Mouse (Mus musculus): ENCODE data around the gene Nrcam. TPM values are rescaled to one million over a fixed set of nuclear protein-coding genes. Genes with fewer than 3 reads are reported as not detected.

Gene Nrcam
- polyA plus RNA-seq, 1 experiment from 2014 or later: 87.6 TPM

- Histone ChIP-seq H3K27ac (ENCODE audit: low read depth, low read length) (no peak overlapping the region), H3K27me3 (replicated peaks; ENCODE audit: control insufficient read depth, insufficient read depth, low read length) (no peaks in the 10 kb centered on the region), H3K36me3 (ENCODE audit: control insufficient read depth, insufficient read depth, low read length) (no peaks in the 10 kb centered on the region), H3K4me2 (ENCODE audit: low read length) (no peak overlapping the region), H3K4me3 (ENCODE audit: low read depth, low read length) (no peak overlapping the region), H3K4me1 (ENCODE audit: control insufficient read depth, insufficient read depth, low read length) (peaks cover 20% of the 10 kb centered on the region), H3K9me3 (replicated peaks; ENCODE audit: control insufficient read depth, low read length) (no peaks in the 10 kb centered on the region), H3K9ac (ENCODE audit: low read length) (no peak overlapping the region)
- ATAC-seq (no peak), DNase-seq (ENCODE audit: low spot score) (no peak)
- WGBS: 83% methylated on average over 4 of the region's 4 CpGs
Observed at GRCm38 (mm10) chr12:44503737-44504136, 175.1 kb downstream of the Nrcam start.

- WGBS: 76% methylated on average over 3 of the region's 3 CpGs
- no peak for ATAC-seq
Observed at GRCm38 (mm10) chr12:44508635-44509034, 179.9 kb downstream of the Nrcam start.

DNA sequence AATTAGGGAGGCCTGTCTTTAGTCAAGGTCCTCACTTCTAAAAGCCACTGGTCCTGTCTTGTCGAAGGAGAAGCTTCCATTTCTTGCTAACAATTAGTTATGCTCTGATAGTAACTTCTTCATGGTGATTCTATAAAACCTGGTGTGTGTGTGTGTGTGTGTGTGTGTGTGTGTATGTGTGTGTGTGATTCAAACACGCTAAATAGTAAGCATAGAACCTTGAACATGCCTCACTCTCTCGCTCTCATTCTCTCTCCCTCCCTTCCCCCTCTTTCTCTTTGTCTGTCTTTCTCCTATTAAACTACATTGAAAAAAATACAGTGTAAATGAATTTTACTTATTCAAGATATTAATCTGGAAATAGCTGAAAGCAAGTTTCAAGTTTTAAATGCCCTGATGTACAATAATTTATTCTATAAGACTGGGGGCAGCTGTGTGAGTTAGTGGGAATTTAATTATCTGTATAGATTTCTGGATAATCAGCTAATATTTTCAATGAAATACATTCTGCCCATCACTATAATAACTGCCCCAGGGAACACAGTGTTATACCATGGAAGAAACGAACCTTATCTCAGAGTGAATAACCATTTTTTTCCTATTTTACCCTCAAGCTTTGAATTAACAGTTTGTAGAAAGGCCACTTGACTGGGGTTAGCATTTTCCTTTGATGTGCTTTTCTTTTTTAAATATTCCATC is 180.9 kb downstream of the Nrcam start:
- H3K36me3 ChIP-seq (ENCODE audit: control insufficient read depth, insufficient read depth, low read length): no peaks in the 10 kb centered on the region
- ATAC-seq (no peak), DNase-seq (ENCODE audit: low spot score) (no peak)
- H3K4me2 ChIP-seq (ENCODE audit: low read length): no peak overlapping the region
- no peaks in the 10 kb centered on the region for H3K9me3 ChIP-seq (replicated peaks; ENCODE audit: control insufficient read depth, low read length)
- H3K4me3 ChIP-seq (ENCODE audit: low read depth, low read length): no peak overlapping the region
- H3K27ac ChIP-seq (ENCODE audit: low read depth, low read length): no peak overlapping the region
- 0 out of 2 replicates have a peak, but pooled peaks cover 3% of the 10 kb centered on the region for H3K4me1 ChIP-seq (ENCODE audit: control insufficient read depth, insufficient read depth, low read length)
- no peaks in the 10 kb centered on the region for H3K27me3 ChIP-seq (replicated peaks; ENCODE audit: control insufficient read depth, insufficient read depth, low read length)
- 71% methylated on average over 4 of the region's 4 CpGs for WGBS
- no peak overlapping the region for H3K9ac ChIP-seq (ENCODE audit: low read length)

More at GRCm38 (mm10) chr12:44508635-44509034, 179.9 kb downstream of the Nrcam start:
- DNase-seq (ENCODE audit: low spot score): no peak
- H3K27me3 ChIP-seq (replicated peaks; ENCODE audit: control insufficient read depth, insufficient read depth, low read length): no peaks in the 10 kb centered on the region
- no peak overlapping the region for H3K9ac ChIP-seq (ENCODE audit: low read length)
- H3K4me2 ChIP-seq (ENCODE audit: low read length): no peak overlapping the region
- H3K27ac ChIP-seq (ENCODE audit: low read depth, low read length): no peak overlapping the region
- no peaks in the 10 kb centered on the region for H3K36me3 ChIP-seq (ENCODE audit: control insufficient read depth, insufficient read depth, low read length)
- H3K9me3 ChIP-seq (replicated peaks; ENCODE audit: control insufficient read depth, low read length): no peaks in the 10 kb centered on the region
- H3K4me3 ChIP-seq (ENCODE audit: low read depth, low read length): no peak overlapping the region
- 0 out of 2 replicates have a peak, but pooled peaks cover 3% of the 10 kb centered on the region for H3K4me1 ChIP-seq (ENCODE audit: control insufficient read depth, insufficient read depth, low read length)

- H3K36me3 ChIP-seq (ENCODE audit: control insufficient read depth, insufficient read depth, low read length): no peaks in the 10 kb centered on the region
- peak; percentile 68 for ATAC-seq
- 41% methylated on average over 4 of the region's 4 CpGs for WGBS
- DNase-seq (ENCODE audit: low spot score): peak; percentile 61
- H3K4me3 ChIP-seq (ENCODE audit: low read depth, low read length): no peak overlapping the region
- no peak overlapping the region for H3K9ac ChIP-seq (ENCODE audit: low read length)
- no peak overlapping the region for H3K4me2 ChIP-seq (ENCODE audit: low read length)
- H3K27me3 ChIP-seq (replicated peaks; ENCODE audit: control insufficient read depth, insufficient read depth, low read length): 0 out of 2 replicates have a peak, but pooled peaks cover 2% of the 10 kb centered on the region
- H3K27ac ChIP-seq (ENCODE audit: low read depth, low read length): no peak overlapping the region
- H3K4me1 ChIP-seq (ENCODE audit: control insufficient read depth, insufficient read depth, low read length): peaks cover 3% of the 10 kb centered on the region; the same call in 1 of the 2 replicates
- H3K9me3 ChIP-seq (replicated peaks; ENCODE audit: control insufficient read depth, low read length): no peaks in the 10 kb centered on the region
Observed at GRCm38 (mm10) chr12:44515066-44515465, 186.4 kb downstream of the Nrcam start.

- 0 out of 2 replicates have a peak, but pooled peaks cover 2% of the 10 kb centered on the region for H3K27me3 ChIP-seq (replicated peaks; ENCODE audit: control insufficient read depth, insufficient read depth, low read length)
- H3K27ac ChIP-seq (ENCODE audit: low read depth, low read length): no peak overlapping the region
- no peak overlapping the region for H3K4me3 ChIP-seq (ENCODE audit: low read depth, low read length)
- no peak overlapping the region for H3K9ac ChIP-seq (ENCODE audit: low read length)
- peaks cover 3% of the 10 kb centered on the region; the same call in 1 of the 2 replicates for H3K4me1 ChIP-seq (ENCODE audit: control insufficient read depth, insufficient read depth, low read length)
- 6% methylated on average over 7 of the region's 7 CpGs for WGBS
- no peak overlapping the region for H3K4me2 ChIP-seq (ENCODE audit: low read length)
- no peaks in the 10 kb centered on the region for H3K9me3 ChIP-seq (replicated peaks; ENCODE audit: control insufficient read depth, low read length)
- H3K36me3 ChIP-seq (ENCODE audit: control insufficient read depth, insufficient read depth, low read length): no peaks in the 10 kb centered on the region
- ATAC-seq (peak; percentile 62; the same call in 1 of the 2 replicates), DNase-seq (ENCODE audit: low spot score) (no peak)
Observed at GRCm38 (mm10) chr12:44519440-44520141, 190.9 kb downstream of the Nrcam start.

- Histone ChIP-seq H3K9ac (ENCODE audit: low read length) (no peak overlapping the region), H3K27me3 (replicated peaks; ENCODE audit: control insufficient read depth, insufficient read depth, low read length) (no peaks in the 10 kb centered on the region), H3K4me2 (ENCODE audit: low read length) (no peak overlapping the region), H3K4me1 (ENCODE audit: control insufficient read depth, insufficient read depth, low read length) (peaks cover 3% of the 10 kb centered on the region; the same call in 1 of the 2 replicates), H3K36me3 (ENCODE audit: control insufficient read depth, insufficient read depth, low read length) (no peaks in the 10 kb centered on the region), H3K27ac (ENCODE audit: low read depth, low read length) (no peak overlapping the region), H3K9me3 (replicated peaks; ENCODE audit: control insufficient read depth, low read length) (no peaks in the 10 kb centered on the region), H3K4me3 (ENCODE audit: low read depth, low read length) (no peak overlapping the region)
- ATAC-seq (no peak), DNase-seq (ENCODE audit: low spot score) (no peak)
- 81% methylated on average over 3 of the region's 3 CpGs for WGBS
Observed at GRCm38 (mm10) chr12:44521496-44521895, 192.8 kb downstream of the Nrcam start.

DNA sequence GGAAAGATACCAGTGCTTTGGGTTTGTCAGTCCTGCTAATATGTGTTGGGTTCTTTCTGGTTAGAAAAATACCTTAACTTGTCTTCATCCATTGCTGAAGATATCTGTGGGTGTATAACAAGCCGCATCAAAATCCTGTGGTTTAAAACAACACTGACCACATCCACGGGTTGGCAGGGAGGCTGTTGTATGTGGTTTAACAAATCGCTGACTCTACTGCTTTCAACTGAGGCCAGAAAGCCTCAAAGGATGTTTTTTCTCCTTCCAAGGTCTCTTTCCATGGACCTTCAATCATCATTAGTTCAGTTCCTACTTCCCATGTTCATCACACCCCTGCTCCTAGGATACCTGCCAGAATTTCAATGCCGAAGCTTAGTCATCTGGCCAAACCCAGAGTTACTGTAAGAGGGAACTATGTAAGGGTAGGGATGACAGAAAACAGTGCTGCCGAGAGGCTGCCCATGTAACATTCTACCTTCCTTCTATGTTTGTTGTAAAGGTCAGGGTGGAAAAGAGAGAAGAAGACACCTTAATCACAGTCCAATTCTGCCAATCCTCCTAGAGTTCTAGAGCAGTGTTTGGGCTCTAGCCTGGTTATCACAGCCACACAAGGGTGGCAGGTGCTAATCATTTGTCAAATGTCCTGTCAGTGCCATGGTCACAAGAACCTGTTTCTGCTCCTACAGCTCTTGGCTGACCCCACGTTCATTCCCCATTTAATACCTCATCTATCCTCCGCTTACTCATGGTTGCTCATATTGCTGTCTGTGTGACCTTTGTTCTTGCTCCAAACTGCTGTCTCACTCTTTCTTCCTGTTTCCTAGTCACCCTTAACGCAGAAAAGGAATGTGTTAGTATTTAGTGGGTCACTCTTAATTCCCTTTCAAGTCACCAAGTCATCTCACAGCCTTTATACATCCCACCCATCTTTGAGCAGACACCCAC is 196.2 kb downstream of the Nrcam start:
- Histone ChIP-seq H3K9ac (ENCODE audit: low read length) (no peak overlapping the region), H3K9me3 (replicated peaks; ENCODE audit: control insufficient read depth, low read length) (no peaks in the 10 kb centered on the region), H3K27me3 (replicated peaks; ENCODE audit: control insufficient read depth, insufficient read depth, low read length) (no peaks in the 10 kb centered on the region), H3K4me2 (ENCODE audit: low read length) (no peak overlapping the region), H3K4me3 (ENCODE audit: low read depth, low read length) (no peak overlapping the region), H3K4me1 (ENCODE audit: control insufficient read depth, insufficient read depth, low read length) (no peaks in the 10 kb centered on the region; the same call in 1 of the 2 replicates), H3K27ac (ENCODE audit: low read depth, low read length) (no peak overlapping the region), H3K36me3 (ENCODE audit: control insufficient read depth, insufficient read depth, low read length) (no peaks in the 10 kb centered on the region)
- DNase-seq (ENCODE audit: low spot score): no peak
- ATAC-seq: no peak
- WGBS: 83% methylated on average over 8 of the region's 8 CpGs

DNA sequence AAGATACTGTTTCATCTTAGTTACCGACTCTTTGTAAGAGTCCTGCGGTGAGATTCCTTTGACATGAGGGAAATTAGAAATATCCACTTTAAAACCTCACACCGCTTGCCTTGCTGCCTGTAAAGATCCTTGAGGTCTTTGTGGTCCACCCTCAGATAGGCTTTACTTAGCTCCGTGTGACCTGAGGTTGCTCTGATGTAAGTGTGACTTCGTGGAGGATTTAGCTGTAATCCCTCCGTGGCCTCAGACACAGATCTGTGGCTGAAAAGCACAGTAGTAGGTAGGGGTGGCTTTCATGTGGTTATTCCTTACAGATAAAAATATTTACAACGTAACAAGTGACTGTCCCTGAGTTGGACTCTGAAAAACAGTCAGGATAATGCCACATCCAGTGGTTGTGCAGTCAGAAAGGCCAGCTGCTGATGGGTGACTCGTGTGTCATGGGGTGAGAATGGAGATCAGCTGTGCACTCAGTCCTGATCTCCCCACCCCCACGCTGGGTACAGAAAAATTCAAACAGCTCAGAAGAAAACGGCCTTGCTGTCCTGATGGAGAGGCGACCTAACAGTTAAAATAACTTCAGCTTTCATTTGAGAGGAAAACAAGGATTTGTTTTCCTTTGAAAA is 199.8 kb downstream of the Nrcam start:
- ATAC-seq (no peak), DNase-seq (ENCODE audit: low spot score) (no peak)
- Histone ChIP-seq H3K36me3 (ENCODE audit: control insufficient read depth, insufficient read depth, low read length) (no peaks in the 10 kb centered on the region), H3K27me3 (replicated peaks; ENCODE audit: control insufficient read depth, insufficient read depth, low read length) (no peaks in the 10 kb centered on the region), H3K4me1 (ENCODE audit: control insufficient read depth, insufficient read depth, low read length) (no peaks in the 10 kb centered on the region), H3K9me3 (replicated peaks; ENCODE audit: control insufficient read depth, low read length) (no peaks in the 10 kb centered on the region), H3K4me2 (ENCODE audit: low read length) (no peak overlapping the region), H3K4me3 (ENCODE audit: low read depth, low read length) (no peak overlapping the region), H3K9ac (ENCODE audit: low read length) (no peak overlapping the region), H3K27ac (ENCODE audit: low read depth, low read length) (no peak overlapping the region)
- 41% methylated on average over 11 of the region's 11 CpGs for WGBS
